Mouse (Mus musculus) hindbrain, embryonic 12.5 days (tissue): ENCODE results near the gene Yars. TPM values are rescaled to one million over a fixed set of nuclear protein-coding genes. Genes with fewer than 3 reads are reported as not detected.

Experiments
- ATAC-seq: fragments of 200-750 bp; cut with Nextera tagmentation; 2 replicates; pipeline ENCODE4 v1.8.0; 2017; ENCODE audit warnings: moderate TSS enrichment; ENCODE audit not compliant: low FRiP score
- H3K27ac ChIP-seq: fragments of 300-500 bp; sonication (generic); 2 replicates; pipeline ENCODE4 v1.5.1; 2016; ENCODE audit warnings: mild to moderate bottlenecking
- H3K27me3 ChIP-seq: fragments of 300-500 bp; sonication (generic); 2 replicates; pipeline ENCODE4 v1.6.1; 2016; ENCODE audit warnings: mild to moderate bottlenecking
- H3K36me3 ChIP-seq: fragments of 300-500 bp; sonication (generic); 2 replicates; pipeline ENCODE4 v1.6.1; 2016; ENCODE audit warnings: mild to moderate bottlenecking
- H3K4me1 ChIP-seq: fragments of 300-500 bp; sonication (generic); 2 replicates; pipeline ENCODE4 v1.6.1; 2016
- H3K4me2 ChIP-seq: fragments of 300-500 bp; sonication (generic); replicated peaks from 2 replicates; pipeline ENCODE4 v1.6.1; 2016; ENCODE audit warnings: mild to moderate bottlenecking
- H3K4me3 ChIP-seq: fragments of 300-500 bp; sonication (generic); 2 replicates; pipeline ENCODE4 v1.5.1; 2016; ENCODE audit warnings: mild to moderate bottlenecking
- H3K9ac ChIP-seq: fragments of 300-500 bp; sonication (generic); 2 replicates; pipeline ENCODE4 v1.6.1; 2016; ENCODE audit warnings: mild to moderate bottlenecking, moderate library complexity
- H3K9me3 ChIP-seq: fragments of 300-500 bp; sonication (generic); replicated peaks from 2 replicates; pipeline ENCODE4 v1.6.1; 2016; ENCODE audit warnings: mild to moderate bottlenecking
- WGBS: fragments of 180-500 bp; shearing (Covaris S2); methylation state at CpG from one replicate; pipeline ENCODE4 v1.1.7; 2016; 5-methylcytosine and 5-hydroxymethylcytosine counted together
- polyA plus RNA-seq: library from polyadenylated mRNA; unstranded; fragments of >200 nt; fragmentation: Nextera tagmentation; extraction: Ambion mirVana; gene quantifications from 2 replicates; pipeline ENCODE4 v1.2.1, GENCODE M21; 2016

The Yars gene
- polyA plus RNA-seq, 1 experiment from 2014 or later = 98.1 TPM

- Histone ChIP-seq H3K4me1 (peaks cover 49% of the 10 kb centered on the region), H3K27ac (no peak overlapping the region), H3K27me3 (peaks cover 9% of the 10 kb centered on the region; the same call in 1 of the 2 replicates), H3K9ac (no peak overlapping the region), H3K9me3 (no peaks in the 10 kb centered on the region), H3K4me3 (no peak overlapping the region), H3K36me3 (no peaks in the 10 kb centered on the region), H3K4me2 (no peak overlapping the region)
- no peak for ATAC-seq
- WGBS = 92% methylated on average over 8 of the region's 8 CpGs
Observed at GRCm38 (mm10) chr4:129236236-129236813, 46.8 kb downstream of the Yars start.

GRCm38 (mm10) chr4:129237843-129238441 is 48.4 kb downstream of the Yars start:
- H3K4me2 ChIP-seq = peak overlapping the region; percentile 93
- H3K4me3 ChIP-seq = peak overlapping the region; percentile 80
- peaks cover 53% of the 10 kb centered on the region for H3K4me1 ChIP-seq
- H3K9me3 ChIP-seq = no peaks in the 10 kb centered on the region
- peak overlapping the region; percentile 74; the same call in 1 of the 2 replicates for H3K27ac ChIP-seq
- 7% methylated on average over 21 of the region's 21 CpGs for WGBS
- peak; percentile 18; the same call in 1 of the 2 replicates for ATAC-seq
- peaks cover 9% of the 10 kb centered on the region for H3K27me3 ChIP-seq
- H3K36me3 ChIP-seq = no peaks in the 10 kb centered on the region
- H3K9ac ChIP-seq = peak overlapping the region; percentile 88

- peak overlapping the region; percentile 93 for H3K4me2 ChIP-seq
- WGBS = under 1% methylated on average over 23 of the region's 23 CpGs
- peaks cover 52% of the 10 kb centered on the region for H3K4me1 ChIP-seq
- H3K27ac ChIP-seq = peak overlapping the region; percentile 74
- H3K9ac ChIP-seq = peak overlapping the region; percentile 88
- ATAC-seq = peak; percentile 45
- H3K9me3 ChIP-seq = no peaks in the 10 kb centered on the region
- H3K27me3 ChIP-seq = peaks cover 9% of the 10 kb centered on the region
- no peaks in the 10 kb centered on the region for H3K36me3 ChIP-seq
- H3K4me3 ChIP-seq = peak overlapping the region; percentile 80
Observed at GRCm38 (mm10) chr4:129238579-129239016, 49.0 kb downstream of the Yars start.

GRCm38 (mm10) chr4:129239075-129239474 is 49.5 kb downstream of the Yars start:
- Histone ChIP-seq H3K27ac (peak overlapping the region; percentile 74), H3K4me2 (peak overlapping the region; percentile 93), H3K36me3 (no peaks in the 10 kb centered on the region), H3K27me3 (peaks cover 9% of the 10 kb centered on the region), H3K9ac (peak overlapping the region; percentile 88), H3K4me3 (peak overlapping the region; percentile 80), H3K4me1 (peaks cover 52% of the 10 kb centered on the region), H3K9me3 (no peaks in the 10 kb centered on the region)
- peak; percentile 90 for ATAC-seq
- WGBS = 2% methylated on average over 26 of the region's 29 CpGs

DNA sequence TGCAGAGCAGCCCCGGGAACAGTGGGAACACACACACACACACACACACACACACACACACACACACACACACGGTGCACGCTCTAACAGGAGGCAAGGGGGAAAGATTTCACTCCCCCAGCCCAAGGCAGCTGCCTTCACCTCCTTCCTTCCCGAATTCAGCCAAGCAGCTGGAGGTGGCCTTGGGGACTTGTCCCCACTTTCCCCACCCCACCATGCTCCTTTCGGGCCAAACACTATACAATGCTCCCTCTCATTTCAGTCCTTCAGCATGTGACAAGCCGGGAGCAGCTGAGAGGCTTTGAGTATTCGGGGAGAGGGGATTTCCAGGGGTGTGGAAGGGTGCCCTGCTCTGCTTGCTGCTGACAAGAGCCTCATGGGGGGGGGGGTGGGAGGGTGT is 52.3 kb downstream of the Yars start:
- Histone ChIP-seq H3K4me2 (0 out of 2 replicates have a peak overlapping the region, but pooled peaks have one; percentile 8), H3K4me1 (peaks cover 45% of the 10 kb centered on the region), H3K4me3 (no peak overlapping the region), H3K27ac (peak overlapping the region; percentile 67), H3K9me3 (no peaks in the 10 kb centered on the region), H3K9ac (peak overlapping the region; percentile 43; the same call in 1 of the 2 replicates), H3K27me3 (peaks cover 29% of the 10 kb centered on the region), H3K36me3 (no peaks in the 10 kb centered on the region)
- WGBS = 14% methylated on average over 4 of the region's 7 CpGs
- ATAC-seq = no peak

GRCm38 (mm10) chr4:129242327-129242726 is 52.8 kb downstream of the Yars start:
- ATAC-seq = no peak
- no peaks in the 10 kb centered on the region for H3K36me3 ChIP-seq
- H3K4me3 ChIP-seq = no peak overlapping the region
- H3K27me3 ChIP-seq = peaks cover 30% of the 10 kb centered on the region
- H3K4me1 ChIP-seq = peaks cover 44% of the 10 kb centered on the region
- 28% methylated on average over 3 of the region's 4 CpGs for WGBS
- H3K27ac ChIP-seq = peak overlapping the region; percentile 67
- H3K9me3 ChIP-seq = no peaks in the 10 kb centered on the region
- H3K9ac ChIP-seq = peak overlapping the region; percentile 43
- 0 out of 2 replicates have a peak overlapping the region, but pooled peaks have one; percentile 8 for H3K4me2 ChIP-seq

DNA sequence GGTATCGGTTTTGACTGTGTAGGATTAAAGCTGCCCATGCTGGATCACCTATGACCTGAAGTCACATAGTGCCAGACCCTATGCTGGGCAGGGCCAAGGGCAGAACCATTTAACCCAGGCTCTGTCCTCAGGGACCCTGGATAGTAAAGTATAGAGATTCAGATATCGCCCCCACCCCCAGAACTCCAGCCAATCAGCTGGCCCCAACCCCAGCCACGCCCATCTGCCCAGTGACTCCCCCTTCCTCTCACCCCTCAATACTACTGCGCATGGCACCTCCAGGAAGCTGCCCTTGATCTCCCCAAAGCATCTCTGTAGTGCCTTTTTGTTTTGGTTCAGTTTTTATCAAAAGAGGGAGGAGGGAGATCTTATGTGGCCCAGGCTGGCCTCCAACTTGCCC is 53.2 kb downstream of the Yars start:
- Histone ChIP-seq H3K36me3 (no peaks in the 10 kb centered on the region), H3K27me3 (peaks cover 34% of the 10 kb centered on the region), H3K27ac (peak overlapping the region; percentile 67; the same call in 1 of the 2 replicates), H3K4me2 (0 out of 2 replicates have a peak overlapping the region, but pooled peaks have one; percentile 8), H3K9ac (no peak overlapping the region), H3K4me1 (peaks cover 40% of the 10 kb centered on the region), H3K9me3 (no peaks in the 10 kb centered on the region), H3K4me3 (no peak overlapping the region)
- no peak for ATAC-seq
- WGBS = 26% methylated on average over 4 of the region's 4 CpGs

- Histone ChIP-seq H3K4me1 (peaks cover 38% of the 10 kb centered on the region), H3K9me3 (no peaks in the 10 kb centered on the region), H3K27me3 (peaks cover 49% of the 10 kb centered on the region), H3K4me3 (no peak overlapping the region), H3K9ac (no peak overlapping the region), H3K36me3 (no peaks in the 10 kb centered on the region), H3K4me2 (no peak overlapping the region), H3K27ac (no peak overlapping the region)
- ATAC-seq = no peak
- 60% methylated on average over 4 of the region's 4 CpGs for WGBS
Observed at GRCm38 (mm10) chr4:129244802-129245201, 55.2 kb downstream of the Yars start.

DNA sequence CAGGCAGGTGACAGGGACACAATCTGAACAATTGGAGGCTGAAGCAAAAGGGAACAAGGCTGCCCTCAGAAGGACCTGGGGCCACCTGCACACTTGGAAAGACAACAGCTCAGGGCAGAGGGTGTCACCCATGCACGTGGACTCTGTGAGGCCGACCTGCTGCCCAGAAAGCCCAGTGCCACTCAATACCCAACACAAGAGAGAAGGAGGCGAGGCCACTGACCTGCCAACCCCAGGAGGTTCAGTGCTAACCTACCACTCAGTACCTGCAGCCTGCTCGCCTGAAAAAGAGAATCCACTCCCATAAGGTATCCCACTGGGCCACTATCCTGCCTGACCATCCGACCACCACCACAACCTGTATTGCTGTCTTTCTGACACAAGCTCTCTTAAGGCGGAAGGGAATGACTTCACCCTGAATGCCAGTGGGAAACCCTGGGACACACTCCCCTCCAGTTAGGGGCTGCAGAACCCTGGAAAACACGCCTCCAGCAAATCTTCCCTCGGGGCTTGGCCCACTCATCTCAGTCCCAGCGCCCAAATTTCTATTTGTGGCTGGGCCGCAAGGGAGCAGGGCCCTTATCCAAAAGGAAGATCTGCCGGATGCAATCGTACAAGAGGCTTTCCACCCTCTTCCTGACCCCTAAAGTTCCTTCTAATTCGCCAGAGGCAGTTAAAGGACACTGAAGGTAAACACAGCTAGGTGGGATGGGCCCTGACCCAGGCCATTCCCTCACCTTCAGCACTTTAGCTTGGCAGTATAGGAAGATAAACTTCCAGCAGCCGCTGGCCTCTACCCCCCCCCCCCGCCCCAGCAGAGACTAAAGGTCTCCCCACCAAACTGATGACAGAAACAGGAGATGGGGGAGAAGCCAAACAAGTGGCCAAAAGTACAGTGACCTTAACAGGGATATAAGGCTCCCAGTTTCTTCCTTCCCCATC is 57.1 kb downstream of the Yars start:
- Histone ChIP-seq H3K4me1 (peaks cover 47% of the 10 kb centered on the region), H3K27ac (no peak overlapping the region), H3K36me3 (no peaks in the 10 kb centered on the region), H3K4me3 (no peak overlapping the region), H3K4me2 (no peak overlapping the region), H3K9me3 (no peaks in the 10 kb centered on the region), H3K27me3 (peaks cover 67% of the 10 kb centered on the region), H3K9ac (no peak overlapping the region)
- 43% methylated on average over 15 of the region's 15 CpGs for WGBS
- no peak for ATAC-seq

- H3K4me2 ChIP-seq = peak overlapping the region; percentile 94
- peak overlapping the region; percentile 66 for H3K9ac ChIP-seq
- no peak overlapping the region for H3K27ac ChIP-seq
- H3K4me3 ChIP-seq = peak overlapping the region; percentile 49
- no peak for ATAC-seq
- no peaks in the 10 kb centered on the region for H3K9me3 ChIP-seq
- peaks cover 67% of the 10 kb centered on the region for H3K27me3 ChIP-seq
- no peaks in the 10 kb centered on the region for H3K36me3 ChIP-seq
- WGBS = 7% methylated on average over 24 of the region's 24 CpGs
- peaks cover 39% of the 10 kb centered on the region for H3K4me1 ChIP-seq
Observed at GRCm38 (mm10) chr4:129247381-129248242, 58.1 kb downstream of the Yars start.

DNA sequence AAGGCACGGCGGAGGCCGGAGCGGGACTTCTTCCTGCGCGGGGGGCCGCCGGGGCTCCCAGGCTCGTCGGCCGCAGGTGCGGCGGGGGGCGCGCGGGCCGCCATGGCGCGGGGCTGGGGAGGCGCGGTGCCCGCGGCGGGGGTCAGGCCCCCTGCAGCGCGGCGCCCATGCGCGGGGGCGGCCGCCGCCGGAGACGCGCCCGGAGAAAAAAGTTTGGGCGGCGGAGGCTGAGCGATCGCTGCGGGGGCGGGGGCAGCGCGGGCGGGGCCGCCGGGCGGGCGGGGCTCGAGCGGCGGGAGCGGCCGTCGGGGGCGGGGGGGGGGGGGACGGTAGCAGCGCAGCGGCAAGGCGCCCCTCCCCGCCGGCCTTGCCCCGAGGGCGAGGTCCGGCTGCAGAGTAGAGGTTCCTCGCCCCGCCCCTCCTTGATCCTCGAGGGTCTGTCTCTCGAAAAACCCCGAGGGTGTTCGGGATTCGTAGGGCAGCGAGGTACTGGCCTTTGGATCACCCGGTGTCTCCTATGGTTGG is 58.7 kb downstream of the Yars start:
- under 1% methylated on average over 29 of the region's 74 CpGs for WGBS
- Histone ChIP-seq H3K9me3 (no peaks in the 10 kb centered on the region), H3K4me1 (peaks cover 37% of the 10 kb centered on the region), H3K4me2 (peak overlapping the region; percentile 94), H3K27me3 (peaks cover 67% of the 10 kb centered on the region), H3K36me3 (no peaks in the 10 kb centered on the region), H3K4me3 (peak overlapping the region; percentile 49), H3K9ac (peak overlapping the region; percentile 66), H3K27ac (no peak overlapping the region)
- no peak for ATAC-seq
